Mouse (Mus musculus) MEL (cell line): Measurements from ENCODE around the gene Ap3b1.

Experiments
- CHD1 ChIP-seq: IDR thresholded peaks from 2 replicates; pipeline ENCODE4 v1.6.1; 2012; ENCODE audit warnings: low read depth, mild to moderate bottlenecking, inconsistent platforms, low read length, improper control_type of control experiment
- CTCF ChIP-seq, 3 experiments: IDR thresholded peaks in 2 of 3; conservative IDR thresholded peaks in 1 of 3; 2 replicates each; pipeline ENCODE4 v1.5.1; 2011 to 2012; ENCODE audit warnings: low read length in 3 of 3, low read depth in 2 of 3, mild to moderate bottlenecking in 2 of 3, improper control_type of control experiment in 1 of 3, inconsistent platforms in 1 of 3, mixed read lengths in 1 of 3, moderate library complexity in 1 of 3; ENCODE audit not compliant: control insufficient read depth in 1 of 3, insufficient read depth in 1 of 3, poor library complexity in 1 of 3, severe bottlenecking in 1 of 3
- EP300 ChIP-seq, 2 experiments: IDR thresholded peaks; 2 replicates each; pipeline ENCODE4 v1.6.1; 2011; ENCODE audit warnings: improper control_type of control experiment in 2 of 2, low read length in 2 of 2, low read depth in 1 of 2, mild to moderate bottlenecking in 1 of 2
- GATA1 ChIP-seq: IDR thresholded peaks from 2 replicates; pipeline ENCODE4 v1.6.1; 2011; ENCODE audit warnings: low read depth, low read length, improper control_type of control experiment
- HCFC1 ChIP-seq: IDR thresholded peaks from 2 replicates; pipeline ENCODE4 v1.6.1; 2012; ENCODE audit warnings: low read depth, mild to moderate bottlenecking, inconsistent platforms, low read length, improper control_type of control experiment, moderate library complexity
- NRF1 ChIP-seq: IDR thresholded peaks from 2 replicates; pipeline ENCODE4 v1.6.1; 2014; ENCODE audit warnings: low read depth, mild to moderate bottlenecking, inconsistent platforms, low read length, improper control_type of control experiment, moderate library complexity; ENCODE audit not compliant: poor library complexity, insufficient read depth, severe bottlenecking
- POLR2A ChIP-seq, 2 experiments: IDR thresholded peaks; 2 replicates each; pipeline ENCODE4 v1.6.1; 2011 to 2012; ENCODE audit warnings: low read length in 2 of 2, mild to moderate bottlenecking in 2 of 2, control low read depth in 1 of 2, improper control_type of control experiment in 1 of 2, low read depth in 1 of 2, moderate library complexity in 1 of 2; ENCODE audit not compliant: control insufficient read depth in 1 of 2, insufficient read depth in 1 of 2, poor library complexity in 1 of 2
- POLR2AphosphoS2 ChIP-seq: IDR thresholded peaks from 2 replicates; pipeline ENCODE4 v1.6.1; 2011; ENCODE audit warnings: low read length, improper control_type of control experiment
- SIN3A ChIP-seq: IDR thresholded peaks from 2 replicates; pipeline ENCODE4 v1.6.1; 2012; ENCODE audit warnings: low read length, improper control_type of control experiment, inconsistent platforms
- UBTF ChIP-seq: IDR thresholded peaks from 2 replicates; pipeline ENCODE4 v1.6.1; 2012; ENCODE audit warnings: low read depth, mild to moderate bottlenecking, inconsistent platforms, low read length, improper control_type of control experiment, moderate library complexity, borderline replicate concordance; ENCODE audit not compliant: insufficient read depth
- USF1 ChIP-seq: IDR thresholded peaks from 2 replicates; pipeline ENCODE4 v1.6.1; 2014; ENCODE audit warnings: low read depth, mild to moderate bottlenecking, inconsistent platforms, low read length, improper control_type of control experiment, moderate library complexity
- ZMIZ1 ChIP-seq: IDR thresholded peaks from 2 replicates; pipeline ENCODE4 v1.6.1; 2012; ENCODE audit warnings: low read depth, mild to moderate bottlenecking, inconsistent platforms, low read length, improper control_type of control experiment, moderate library complexity
- ZNF384 ChIP-seq: IDR thresholded peaks from 2 replicates; pipeline ENCODE4 v1.6.1; 2012; ENCODE audit warnings: low read depth, mild to moderate bottlenecking, inconsistent platforms, low read length, improper control_type of control experiment

DNA sequence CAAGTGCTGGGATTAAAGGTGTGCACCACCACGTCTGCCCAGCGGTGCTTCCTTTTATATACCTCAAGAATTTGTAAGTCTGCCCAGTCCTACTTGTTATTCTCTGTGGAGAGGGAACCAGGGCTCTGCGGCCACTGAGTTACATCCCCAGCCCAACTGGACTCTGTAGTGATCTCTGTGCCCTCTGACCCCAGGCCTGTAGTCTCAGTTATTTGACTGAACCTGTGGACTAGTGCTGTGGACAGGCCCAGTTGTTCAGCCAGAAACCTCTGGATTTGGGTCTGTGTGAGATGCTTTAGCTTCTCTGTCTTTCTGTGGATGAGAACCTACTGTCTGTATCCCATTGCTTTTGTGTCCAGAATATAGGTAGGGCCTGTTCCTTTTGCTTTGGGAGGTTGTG, 15.4 kb downstream of the Ap3b1 start:
- no peak for TF ChIP-seq UBTF
- no peak for TF ChIP-seq POLR2AphosphoS2
- TF ChIP-seq CTCF (IDR thresholded peaks at IDR 0.05 in 2 of 3, conservative IDR thresholded peaks at IDR 0.05 in 1 of 3; ENCODE audit: control insufficient read depth in 1 of 3, insufficient read depth in 1 of 3, low read depth in 2 of 3, low read length in 3 of 3, poor library complexity in 1 of 3, severe bottlenecking in 1 of 3) = no peak
- TF ChIP-seq ZMIZ1 = no peak
- no peak for TF ChIP-seq GATA1
- TF ChIP-seq POLR2A (IDR thresholded peaks at IDR 0.05; ENCODE audit: control insufficient read depth in 1 of 2, insufficient read depth in 1 of 2, low read depth in 1 of 2, low read length in 2 of 2, poor library complexity in 1 of 2) = no peak
- no peak for TF ChIP-seq ZNF384
- no peak for TF ChIP-seq EP300 (IDR thresholded peaks at IDR 0.05; ENCODE audit: low read depth in 1 of 2, low read length in 2 of 2)
- no peak for TF ChIP-seq CHD1
- no peak for TF ChIP-seq HCFC1
- TF ChIP-seq NRF1 = no peak
- no peak for TF ChIP-seq USF1
- no peak for TF ChIP-seq SIN3A
